Mouse (Mus musculus) erythroblast, embryonic 14.5 days (primary cell): ENCODE measurements around the gene Dzank1.

ENCODE experiments used
- GATA1 ChIP-seq: IDR thresholded peaks from 2 replicates; pipeline ENCODE4 v1.6.1; 2012; ENCODE audit warnings: low read length, inconsistent platforms, mixed read lengths
- TAL1 ChIP-seq: IDR thresholded peaks from 3 replicates; pipeline ENCODE4 v1.6.1; 2012; ENCODE audit warnings: low read length, inconsistent platforms, mixed read lengths

GRCm38 (mm10) chr2:144439191-144439700, 88.0 kb downstream of the Dzank1 start:
- TF ChIP-seq TAL1 (no peak), GATA1 (no peak)
